Mouse (Mus musculus): ENCODE data around the gene Aamp.

DNA sequence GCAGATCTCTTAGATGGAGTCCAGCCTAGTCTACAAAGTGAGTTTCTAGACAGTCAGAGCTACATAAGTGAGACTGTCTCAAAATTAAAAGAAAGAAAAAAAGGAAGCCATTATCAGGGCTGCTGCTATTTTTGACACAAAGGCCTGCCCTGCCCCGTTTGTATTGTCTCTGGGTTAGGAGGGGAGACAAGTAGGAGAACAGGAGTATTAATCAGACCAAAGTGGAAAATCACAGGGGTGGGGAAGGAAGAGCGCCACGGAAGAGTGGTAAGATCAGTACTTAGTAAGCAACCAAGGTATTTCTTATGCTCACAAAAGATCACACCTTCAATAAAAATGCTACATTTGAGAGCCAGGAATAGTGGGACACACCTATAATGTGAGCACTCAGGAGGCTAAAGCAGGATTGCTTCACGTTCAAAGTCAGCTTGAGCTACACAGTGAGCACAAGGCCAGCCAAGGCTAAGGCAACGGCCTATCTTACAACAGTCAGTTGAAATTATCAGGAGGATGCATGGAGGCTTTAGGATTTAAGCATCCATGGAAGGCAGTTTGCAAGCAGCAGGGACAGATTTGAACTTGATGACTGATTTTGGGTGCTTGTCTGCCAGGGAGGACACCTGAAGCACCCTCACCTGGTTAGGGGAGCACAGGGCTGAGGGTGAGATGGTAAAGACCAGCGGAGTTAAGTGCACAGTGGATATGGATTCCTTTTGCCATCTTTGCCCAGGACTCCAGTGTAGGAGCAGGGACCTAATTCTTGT, 16.0 kb upstream of the Aamp start:
- TF ChIP-seq CTCF (IDR thresholded peaks at IDR 0.05; ENCODE audit: low read depth, low read length): no peak
- TF ChIP-seq POLR2A (IDR thresholded peaks at IDR 0.05; ENCODE audit: extremely low read depth, insufficient read depth, low read length): no peak
